Mouse (Mus musculus): ENCODE data around the gene Meis1.

Meis1 gene

DNA sequence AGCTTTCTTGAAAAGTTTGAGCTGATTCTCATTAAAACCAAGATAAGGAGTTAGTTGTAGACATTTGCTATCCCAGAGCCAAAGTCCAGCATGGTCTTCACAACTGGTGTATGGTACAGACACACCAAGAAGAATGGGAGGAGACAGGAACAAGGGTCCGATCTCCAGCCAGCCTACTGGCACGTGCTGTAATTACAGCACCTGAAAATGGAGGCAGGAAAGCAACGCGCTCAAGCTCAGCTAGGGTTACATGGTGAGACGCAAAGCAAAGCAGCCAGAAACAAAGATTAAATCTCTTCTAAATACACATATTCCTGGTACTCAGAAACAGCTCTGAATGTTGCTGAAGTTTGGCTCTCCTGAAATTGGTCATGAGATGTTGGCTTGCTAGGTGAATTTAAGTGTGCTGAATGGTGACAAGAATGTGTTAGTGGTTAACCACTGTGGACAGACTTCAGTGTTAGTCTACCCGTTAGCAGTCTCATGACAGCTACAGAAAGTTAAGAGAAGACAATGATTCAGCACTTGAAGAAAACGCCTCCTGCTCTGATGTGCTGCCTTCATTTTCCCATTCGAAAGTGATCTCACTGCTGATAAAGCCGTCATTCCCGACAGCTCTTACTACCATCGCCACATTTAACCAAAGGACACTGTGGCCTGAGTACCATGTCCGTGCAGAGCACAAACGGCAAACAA lies 70.0 kb downstream of the Meis1 start:
- DNase-seq (ENCODE audit: low spot score), result no peak

DNA sequence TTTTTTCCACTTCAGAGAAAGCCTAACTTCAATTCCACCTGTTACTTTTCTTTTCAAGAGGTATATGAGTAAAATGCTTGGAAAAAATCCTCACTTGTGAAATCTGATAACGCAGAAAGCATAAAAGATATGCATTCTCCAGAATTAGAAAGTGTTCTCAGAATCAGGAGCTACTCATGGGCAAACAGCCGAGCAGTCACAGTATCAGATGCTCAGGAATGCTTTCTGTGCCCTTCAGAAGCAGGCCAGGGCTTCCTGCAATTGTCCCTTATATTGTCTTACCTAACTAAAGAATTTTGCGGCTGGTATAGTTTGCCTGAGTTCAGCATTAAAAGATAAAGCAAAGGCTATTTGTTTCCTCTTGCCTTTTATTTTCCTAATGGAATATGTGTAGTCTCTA lies 71.4 kb downstream of the Meis1 start:
- DNase-seq (ENCODE audit: low spot score), result no peak

DNA sequence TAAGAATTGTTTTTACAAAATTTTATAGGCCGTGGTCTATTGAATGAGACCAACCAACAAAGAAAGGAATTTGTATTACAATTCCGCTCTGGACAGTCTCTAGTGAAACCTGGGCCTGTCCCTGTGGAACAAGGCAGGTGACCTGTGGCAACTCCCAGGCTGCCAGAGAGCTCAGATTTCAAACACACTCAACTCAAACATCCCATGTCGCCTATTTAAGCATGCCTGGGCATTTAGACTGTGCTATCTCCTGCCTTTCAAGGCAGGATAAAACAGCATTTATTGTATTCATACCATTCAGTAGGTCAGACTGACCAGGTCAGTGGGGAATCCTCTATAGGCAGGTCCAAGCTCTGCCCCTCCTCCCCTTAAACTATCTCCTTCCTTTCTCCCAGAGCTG lies 73.0 kb downstream of the Meis1 start:
- DNase-seq (ENCODE audit: low spot score), result no peak

DNA sequence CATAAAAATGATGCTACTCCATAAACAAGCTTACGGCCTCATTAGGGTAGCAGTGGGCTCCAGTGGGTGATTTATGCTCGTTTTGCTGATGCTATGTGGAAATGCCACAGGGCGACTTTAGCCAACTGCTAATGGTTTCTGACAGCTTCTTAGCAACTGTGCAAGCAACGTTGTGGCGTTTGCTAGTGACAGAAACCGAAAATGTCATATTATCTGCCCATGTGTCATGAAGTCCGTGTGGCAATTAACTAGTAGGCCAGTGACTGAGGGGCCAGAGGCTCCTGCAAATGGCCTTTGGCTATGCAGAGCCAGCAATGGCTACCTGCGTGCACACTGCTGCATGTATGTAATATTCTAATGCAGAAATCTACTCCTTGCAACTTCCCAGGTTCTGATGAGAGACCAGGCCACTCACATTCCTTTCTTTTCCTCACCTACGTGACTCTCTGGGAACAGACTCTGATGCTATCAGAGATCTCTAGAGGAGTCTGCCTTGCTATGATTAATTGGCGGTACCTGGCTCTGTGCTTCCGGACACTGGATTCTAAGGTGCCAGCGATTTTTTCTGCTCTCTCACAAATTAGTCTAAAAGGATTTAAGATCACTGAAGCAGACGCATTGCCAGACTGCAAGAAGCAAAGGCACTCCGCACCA lies 73.7 kb downstream of the Meis1 start:
- DNase-seq (ENCODE audit: low spot score), result no peak

DNA sequence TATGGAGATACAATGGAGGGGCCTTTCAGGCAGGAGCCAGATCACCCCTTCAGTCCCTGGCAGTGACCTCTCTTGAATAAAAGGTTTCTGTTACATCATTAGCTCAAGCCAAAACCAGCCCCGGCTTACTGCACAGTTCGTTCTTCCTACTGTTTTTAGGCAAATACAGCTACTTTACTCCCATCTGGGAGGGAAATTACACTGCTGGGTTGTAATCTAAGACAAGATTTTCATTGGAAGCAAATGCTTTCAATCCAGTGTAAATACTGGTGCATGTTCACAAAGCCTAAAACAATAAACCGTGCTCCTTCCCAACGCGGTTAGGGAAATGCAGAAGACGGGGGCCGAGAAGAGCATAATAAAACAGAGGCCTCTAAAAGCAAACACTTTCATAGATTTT lies 74.6 kb downstream of the Meis1 start:
- DNase-seq (ENCODE audit: low spot score), result no peak

DNA sequence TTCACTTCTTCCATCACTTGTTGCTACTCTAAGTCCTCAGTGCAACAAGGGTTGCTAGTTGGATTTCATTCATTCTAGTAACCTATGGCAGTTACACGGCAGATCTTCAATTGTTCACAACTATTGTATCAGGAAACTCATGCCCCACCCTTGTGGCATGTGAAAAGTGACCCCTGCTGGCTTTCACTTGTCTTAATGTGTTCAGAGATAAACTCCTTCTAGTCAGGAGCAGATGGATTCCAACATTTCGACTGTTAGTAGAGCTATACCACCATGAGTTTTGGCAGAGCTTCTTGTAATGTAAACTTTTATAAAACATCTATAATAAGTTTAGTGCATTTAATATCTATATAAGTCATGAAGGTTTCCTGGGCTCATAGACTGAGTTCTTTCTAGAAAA lies 75.8 kb downstream of the Meis1 start:
- no peak for DNase-seq (ENCODE audit: low spot score)

DNA sequence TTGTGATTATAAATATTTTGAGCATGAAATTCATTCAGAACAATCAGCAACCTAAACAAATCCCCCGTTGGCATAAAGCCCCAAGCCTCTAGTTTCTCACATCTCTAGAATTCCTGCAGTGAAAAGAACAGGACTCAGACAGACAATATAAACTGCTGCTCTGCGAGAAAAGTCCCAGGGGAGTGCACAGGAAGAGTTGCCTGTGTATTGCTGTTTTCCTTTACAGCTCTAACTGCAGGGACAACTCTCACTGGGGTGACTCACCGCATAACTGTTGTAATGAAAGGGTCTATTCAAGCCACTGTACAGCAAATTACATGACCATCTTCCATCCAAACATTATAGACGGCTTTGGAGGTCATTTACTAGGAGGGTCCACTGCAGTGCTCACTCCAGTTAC lies 77.9 kb downstream of the Meis1 start:
- DNase-seq (ENCODE audit: low spot score), result no peak

DNA sequence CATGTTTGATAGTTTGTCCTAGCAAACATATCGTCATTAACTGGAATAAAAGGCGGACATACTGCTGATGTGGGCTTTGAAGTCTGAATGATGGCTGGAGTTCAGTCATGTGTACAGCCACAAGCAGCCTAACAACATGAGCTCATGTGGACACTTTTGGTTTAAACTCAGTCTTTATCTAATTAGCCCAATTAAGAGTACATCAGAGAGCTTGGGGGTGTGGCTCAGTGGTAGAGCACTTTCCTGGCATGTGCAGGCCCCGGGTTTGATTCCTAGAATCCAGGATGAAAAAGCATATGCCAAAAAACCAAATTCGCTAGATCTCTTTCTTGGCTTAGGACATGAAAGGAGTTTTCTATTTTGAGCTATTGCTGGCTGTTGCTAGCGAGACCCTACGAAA lies 83.9 kb downstream of the Meis1 start:
- DNase-seq (ENCODE audit: low spot score), result no peak

DNA sequence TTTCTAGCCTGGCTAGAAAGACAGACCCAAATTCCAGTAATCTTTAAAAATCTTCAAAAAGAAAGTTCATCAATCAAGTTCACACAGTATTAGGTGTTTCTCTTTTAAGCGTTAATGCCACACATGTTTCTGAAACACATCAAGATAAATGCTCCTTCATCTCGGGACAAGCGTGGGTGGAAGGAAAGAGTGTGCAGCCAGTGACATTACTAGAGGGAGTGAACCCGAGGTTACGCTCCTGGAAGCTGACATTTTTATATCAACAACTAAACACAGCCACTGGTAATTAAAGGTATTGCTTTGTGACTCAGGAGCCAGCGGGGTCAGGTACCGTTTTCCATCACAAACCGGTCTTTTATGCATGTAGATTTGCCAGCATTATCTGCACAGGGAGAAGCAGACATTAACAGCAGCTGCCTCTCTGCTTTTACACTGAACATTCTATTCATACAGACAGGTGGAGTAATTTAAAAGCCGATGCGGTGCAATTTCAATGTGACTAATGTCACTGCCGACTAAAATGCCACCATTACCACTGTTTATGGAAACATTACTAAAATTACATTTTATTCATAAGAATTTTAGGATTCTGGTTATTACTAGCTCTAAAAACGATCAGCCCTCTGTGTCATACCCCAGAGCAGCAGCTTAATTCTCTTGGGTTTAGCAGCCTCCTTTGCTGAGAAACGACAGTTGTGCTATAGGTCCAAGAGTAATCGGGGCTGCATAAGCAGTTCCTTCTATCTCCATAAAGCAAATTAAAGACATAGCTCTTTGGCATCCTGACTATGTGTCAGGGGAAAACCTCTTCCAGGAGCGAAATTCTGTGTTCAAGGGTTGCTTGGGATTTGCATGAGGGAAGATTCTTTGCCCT lies 87.5 kb downstream of the Meis1 start:
- DNase-seq (ENCODE audit: low spot score), result no peak

DNA sequence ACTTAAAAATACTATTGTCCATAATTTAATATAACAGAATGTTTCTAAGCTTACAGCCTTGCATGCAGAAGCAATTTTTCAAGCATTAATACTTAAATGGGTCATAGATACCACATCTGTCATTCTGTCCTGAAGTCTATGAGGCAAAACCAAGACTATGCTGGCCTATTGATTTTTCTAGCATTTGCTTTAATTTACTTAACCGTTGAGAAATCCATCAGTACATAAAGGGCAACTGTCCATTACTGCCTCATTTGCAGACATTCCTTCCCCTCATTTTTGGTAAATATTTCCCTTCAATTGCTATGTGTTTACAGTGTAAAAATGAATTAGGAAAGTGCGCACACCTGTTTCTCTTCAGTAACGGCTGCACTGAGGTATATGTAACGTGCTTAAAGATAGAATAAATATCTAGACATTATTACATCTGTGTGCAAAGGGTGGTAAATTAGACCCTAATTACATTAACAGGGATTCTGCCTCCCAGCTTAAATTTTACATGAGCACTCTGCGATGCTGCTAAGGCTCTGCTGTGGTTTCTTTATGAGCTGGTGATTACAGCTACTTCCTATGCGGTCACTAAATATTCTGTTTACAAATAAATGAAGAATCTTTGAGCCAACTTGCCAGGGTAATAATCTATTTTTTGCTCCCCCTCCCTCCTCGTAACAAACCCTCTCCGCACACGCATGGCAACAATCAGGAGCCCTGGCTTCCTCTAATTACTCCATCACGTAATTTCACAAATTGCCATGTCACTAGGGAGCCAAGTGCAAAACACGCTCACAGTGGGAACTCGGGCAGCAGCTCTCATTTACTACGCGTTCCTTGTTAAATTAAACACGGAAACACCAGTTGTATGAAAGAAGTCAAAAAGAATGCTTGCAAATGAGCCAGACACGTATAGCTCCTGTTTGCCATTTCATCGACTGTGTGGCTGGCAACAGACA lies 88.7 kb downstream of the Meis1 start:
- DNase-seq (ENCODE audit: low spot score), result no peak

DNA sequence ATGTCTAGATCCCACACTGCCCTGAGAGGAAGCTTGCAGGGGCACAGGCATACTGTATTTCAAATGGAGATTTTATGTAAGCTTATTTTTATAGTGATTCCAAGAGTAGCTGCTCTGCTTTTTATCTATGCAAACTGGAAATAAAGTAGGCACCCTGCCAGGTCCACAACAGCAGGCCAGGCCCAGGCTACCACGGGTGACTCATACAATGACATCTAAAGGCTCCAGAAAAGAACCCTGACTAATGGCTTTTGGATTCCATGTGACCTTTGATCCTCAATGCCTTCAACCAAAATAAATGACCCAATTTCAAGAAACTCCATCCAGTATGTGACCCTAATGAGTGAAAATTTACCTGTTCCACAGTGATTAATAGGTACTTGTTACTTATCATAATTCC lies 91.4 kb downstream of the Meis1 start:
- no peak for DNase-seq (ENCODE audit: low spot score)

DNA sequence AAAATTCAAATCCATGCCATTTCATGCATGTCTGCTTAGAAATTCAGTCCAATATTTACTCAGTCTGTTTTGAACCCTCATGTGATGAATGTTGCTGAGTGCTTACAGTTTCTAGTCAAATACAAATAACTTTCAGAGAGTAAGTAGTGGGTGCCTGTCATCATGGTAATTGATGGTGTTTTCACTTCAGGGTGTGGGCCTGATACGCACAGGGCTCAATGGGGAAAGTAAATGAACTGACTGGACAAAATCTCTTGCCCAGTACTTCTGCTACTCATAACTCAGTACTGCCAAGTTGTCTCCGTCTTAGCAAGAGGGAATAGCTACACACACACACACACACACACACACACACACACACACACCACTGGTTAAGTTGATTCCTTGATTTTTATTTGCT lies 92.0 kb downstream of the Meis1 start:
- no peak for DNase-seq (ENCODE audit: low spot score)

DNA sequence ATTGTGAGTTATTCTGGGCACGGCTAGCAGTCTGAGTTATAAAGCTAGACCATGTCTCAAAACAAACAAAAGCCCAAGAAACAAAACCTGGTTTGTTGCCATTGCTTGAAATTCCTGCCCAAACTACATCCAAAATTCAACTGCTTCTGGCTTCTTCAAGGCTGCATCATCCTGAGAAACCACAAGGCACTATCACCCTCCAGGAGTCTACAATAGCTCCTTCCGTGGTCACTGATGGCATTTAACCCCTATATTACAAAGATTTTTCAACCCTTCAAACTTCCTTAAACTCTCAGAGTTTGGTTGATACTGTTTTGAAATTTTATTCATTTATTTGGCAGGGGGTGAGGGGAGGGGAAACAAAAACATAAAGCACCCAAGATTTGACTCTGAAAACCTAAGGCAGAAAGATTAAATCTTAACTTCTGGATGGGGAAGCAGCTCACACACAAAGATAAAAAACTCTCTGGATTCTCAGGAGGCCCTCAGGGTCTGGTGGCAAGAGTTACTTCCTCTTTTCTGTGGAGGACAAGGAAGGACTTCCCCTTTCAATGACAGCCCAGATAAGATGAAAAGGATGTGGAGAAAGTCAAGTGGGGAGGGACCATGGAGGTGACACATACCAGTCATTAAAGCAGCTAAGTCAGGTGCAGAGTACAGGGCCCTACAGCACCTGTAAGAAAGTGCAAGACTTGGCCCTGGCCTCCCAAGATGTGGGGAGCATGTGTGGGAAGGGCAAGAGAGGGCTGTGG lies 94.0 kb downstream of the Meis1 start:
- DNase-seq (ENCODE audit: low spot score), result no peak

DNA sequence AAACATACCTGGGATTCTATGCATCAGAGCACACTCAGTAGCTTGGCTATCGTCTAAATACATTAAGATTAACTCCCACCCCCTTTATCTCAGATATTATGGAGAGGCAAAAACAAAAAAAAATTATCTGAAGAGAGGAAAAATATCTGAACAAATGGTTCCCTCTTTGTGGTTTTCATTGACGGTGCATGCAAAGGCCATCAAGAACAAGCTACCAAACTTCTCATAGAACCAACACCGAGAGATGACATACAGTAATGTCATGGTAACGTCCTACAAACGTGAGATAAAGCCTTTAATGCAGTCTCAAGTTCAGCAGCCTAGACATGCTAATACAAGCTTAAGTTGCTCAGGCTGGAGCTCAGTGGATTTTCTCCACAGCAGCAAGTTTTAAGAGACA lies 95.5 kb downstream of the Meis1 start:
- DNase-seq (ENCODE audit: low spot score), result no peak

DNA sequence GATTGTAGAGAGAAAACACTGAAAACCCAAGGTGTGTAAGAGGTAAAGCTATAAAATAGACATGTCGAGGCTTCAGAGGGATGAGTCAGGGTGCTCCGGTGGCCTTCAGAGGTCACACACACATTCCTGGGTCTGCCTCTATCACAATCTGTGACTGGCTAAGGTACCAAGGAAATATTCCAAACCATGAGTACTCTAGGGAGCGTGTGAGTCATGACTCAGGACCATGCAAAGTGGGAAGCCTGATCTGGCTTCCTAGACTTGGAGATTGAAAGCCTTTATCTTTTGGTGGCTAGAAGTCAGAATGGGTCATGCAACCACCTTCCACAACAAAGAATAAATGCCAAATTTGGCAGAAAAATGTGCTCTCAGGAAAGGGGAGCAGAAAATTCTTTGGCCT lies 98.1 kb downstream of the Meis1 start:
- DNase-seq (ENCODE audit: low spot score), result no peak

DNA sequence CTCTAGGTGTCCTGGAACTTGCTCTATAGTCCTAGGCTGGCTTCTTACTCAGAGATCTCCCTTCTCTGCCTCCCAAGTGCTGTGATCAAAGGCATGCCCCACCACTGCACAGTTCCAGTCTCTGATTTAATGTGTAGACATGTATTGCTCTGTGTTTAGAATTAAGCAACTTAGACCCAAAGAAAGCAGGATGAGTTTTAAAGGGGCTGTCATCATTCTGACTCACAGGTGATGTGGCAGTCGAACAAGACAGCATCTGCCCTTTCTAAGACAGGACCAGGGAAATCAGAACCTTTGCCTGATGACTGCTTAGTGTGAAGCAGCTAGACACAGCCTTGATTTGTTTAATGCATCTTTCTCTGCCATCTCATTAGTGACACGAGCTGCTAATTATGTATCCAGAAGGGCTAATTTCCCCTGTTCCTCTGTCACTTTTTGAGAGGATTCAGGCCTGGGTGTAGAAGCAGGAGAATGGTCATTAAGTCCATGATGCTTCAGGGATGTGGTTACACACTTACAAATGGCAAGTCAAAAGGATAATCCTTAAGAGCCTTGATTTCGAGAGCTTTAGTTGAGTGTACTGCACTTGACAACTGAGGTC lies 99.5 kb downstream of the Meis1 start:
- DNase-seq (ENCODE audit: low spot score), result no peak

DNA sequence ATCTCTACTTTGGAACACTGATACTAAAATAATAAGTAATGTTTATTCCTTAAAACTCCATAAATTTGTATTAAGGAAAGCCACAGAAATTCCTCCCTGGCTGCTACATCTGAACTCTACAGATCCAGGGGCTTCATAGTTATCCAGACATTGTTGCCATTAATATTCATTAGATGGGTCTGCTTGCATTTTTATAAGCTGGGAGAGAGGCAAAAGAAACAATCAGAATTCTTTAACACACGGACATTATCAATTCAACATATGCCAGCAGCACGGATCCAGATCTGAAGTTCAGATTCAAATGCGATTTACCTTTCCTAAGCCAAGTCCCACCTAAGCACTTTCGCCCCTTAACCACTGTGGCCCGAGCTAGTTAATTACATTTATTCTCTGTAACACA lies 100.9 kb downstream of the Meis1 start:
- no peak for DNase-seq (ENCODE audit: low spot score)

DNA sequence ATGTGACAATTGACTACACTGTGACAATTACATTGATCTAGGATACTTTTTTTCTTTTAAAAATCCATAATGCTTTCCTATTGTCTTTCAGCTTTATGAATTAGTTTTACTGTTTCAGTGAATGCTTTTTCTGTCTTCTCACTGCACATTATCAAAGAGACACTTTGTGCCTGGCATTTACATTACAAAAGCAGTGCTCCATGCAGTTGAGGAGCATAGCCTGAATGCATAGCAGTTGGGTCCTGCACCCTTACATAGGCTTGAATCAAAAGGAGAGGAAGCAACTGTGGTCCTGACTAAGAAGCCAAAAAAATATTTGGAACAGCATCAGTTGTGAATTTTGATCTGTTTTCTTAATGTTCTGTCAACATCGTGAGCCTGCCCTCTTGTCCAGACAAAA lies 105.5 kb downstream of the Meis1 start:
- DNase-seq (ENCODE audit: low spot score), result no peak

DNA sequence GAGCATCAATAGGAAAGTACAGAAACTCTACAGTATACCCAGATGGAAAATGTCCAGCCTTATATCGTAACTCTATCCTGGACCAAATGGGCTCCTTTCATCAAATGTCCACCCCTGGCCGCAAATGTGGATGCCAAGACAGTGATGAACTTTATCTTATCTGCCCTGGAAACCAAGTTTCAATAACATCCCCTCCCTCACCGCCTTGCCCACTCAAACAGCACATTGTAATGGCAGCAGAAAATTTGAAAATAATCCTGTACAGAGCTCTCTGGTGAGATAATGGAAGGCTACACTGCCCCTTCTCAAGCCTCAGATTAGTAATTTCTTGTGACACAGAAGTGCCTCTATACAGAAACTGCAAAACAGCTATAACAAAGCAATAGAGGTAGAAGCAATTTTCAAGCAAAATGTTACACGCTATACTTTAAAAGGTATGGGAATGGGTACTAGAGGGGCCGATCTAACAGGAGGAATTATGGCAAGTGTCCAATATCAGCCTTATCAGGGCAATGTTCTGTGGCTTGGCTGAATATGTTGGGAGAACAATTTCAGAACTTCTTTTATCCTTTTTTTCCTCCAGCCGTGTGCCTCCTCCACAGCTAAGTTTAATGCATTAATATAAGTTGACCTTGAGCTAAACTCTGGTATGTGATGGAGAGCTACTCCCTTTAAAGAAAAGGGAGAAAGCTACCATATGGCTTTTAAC lies 106.3 kb downstream of the Meis1 start:
- DNase-seq (ENCODE audit: low spot score), result no peak

DNA sequence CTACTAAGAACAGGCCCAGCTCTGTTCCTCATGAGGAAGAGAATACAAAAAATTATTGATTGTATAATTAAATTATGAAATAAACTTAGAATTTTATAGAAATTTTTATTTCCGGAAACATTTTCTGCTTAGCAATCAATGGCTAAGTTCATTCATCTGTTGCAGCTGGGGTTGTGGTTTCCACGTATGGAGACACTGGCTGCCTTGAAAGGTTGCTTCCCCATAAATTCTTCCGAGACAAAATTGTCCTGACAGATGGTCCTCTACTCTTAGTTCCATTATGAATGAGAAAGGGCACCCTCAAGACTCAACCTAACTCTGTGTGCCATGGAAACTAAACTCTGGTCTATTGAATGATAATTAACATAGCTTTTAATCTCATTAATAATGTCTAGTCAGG lies 111.9 kb downstream of the Meis1 start:
- DNase-seq (ENCODE audit: low spot score), result no peak

All from lung, postnatal 25 days (tissue).